Mouse (Mus musculus): ENCODE data around the gene Pkhd1. TPM values are rescaled to one million over a fixed set of nuclear protein-coding genes. Genes with fewer than 3 reads are reported as not detected.

Gene Pkhd1
- polyA plus RNA-seq, 1 experiment from 2014 or later: 0.09 TPM

GRCm38 (mm10) chr1:20302187-20302942 is 315.5 kb downstream of the Pkhd1 start:
- Histone ChIP-seq H3K4me2 (replicated peaks; ENCODE audit: low read depth, low read length) (no peak overlapping the region), H3K4me1 (replicated peaks; ENCODE audit: control insufficient read depth, insufficient read depth, low read length) (0 out of 2 replicates have a peak, but pooled peaks cover 2% of the 10 kb centered on the region), H3K27ac (ENCODE audit: low read depth, low read length) (peak overlapping the region; percentile 61; the same call in 1 of the 2 replicates), H3K9ac (ENCODE audit: low read depth, low read length) (no peak overlapping the region), H3K27me3 (ENCODE audit: control insufficient read depth, insufficient read depth, low read length) (peaks cover 14% of the 10 kb centered on the region; the same call in 1 of the 2 replicates), H3K4me3 (ENCODE audit: low read depth, low read length) (no peak overlapping the region), H3K9me3 (ENCODE audit: control insufficient read depth, low read length) (no peaks in the 10 kb centered on the region), H3K36me3 (ENCODE audit: control insufficient read depth, insufficient read depth, low read length) (no peaks in the 10 kb centered on the region)
- WGBS: 16% methylated on average over 8 of the region's 8 CpGs
- ATAC-seq (ENCODE audit: low FRiP score): peak; percentile 95
- peak; percentile 78 for DNase-seq (ENCODE audit: low spot score)

GRCm38 (mm10) chr1:20301631-20302030 is 316.2 kb downstream of the Pkhd1 start:
- H3K27ac ChIP-seq (ENCODE audit: low read depth, low read length): 0 out of 2 replicates have a peak overlapping the region, but pooled peaks have one; percentile 25
- no peaks in the 10 kb centered on the region for H3K36me3 ChIP-seq (ENCODE audit: control insufficient read depth, insufficient read depth, low read length)
- H3K9me3 ChIP-seq (ENCODE audit: control insufficient read depth, low read length): no peaks in the 10 kb centered on the region
- no peak overlapping the region for H3K4me2 ChIP-seq (replicated peaks; ENCODE audit: low read depth, low read length)
- H3K9ac ChIP-seq (ENCODE audit: low read depth, low read length): no peak overlapping the region
- no peak for DNase-seq (ENCODE audit: low spot score)
- H3K4me1 ChIP-seq (replicated peaks; ENCODE audit: control insufficient read depth, insufficient read depth, low read length): 0 out of 2 replicates have a peak, but pooled peaks cover 2% of the 10 kb centered on the region
- H3K4me3 ChIP-seq (ENCODE audit: low read depth, low read length): no peak overlapping the region
- H3K27me3 ChIP-seq (ENCODE audit: control insufficient read depth, insufficient read depth, low read length): peaks cover 11% of the 10 kb centered on the region; the same call in 1 of the 2 replicates
- ATAC-seq (ENCODE audit: low FRiP score): no peak
- 43% methylated on average over 3 of the region's 3 CpGs for WGBS

GRCm38 (mm10) chr1:20288696-20289095 is 329.2 kb downstream of the Pkhd1 start:
- no peaks in the 10 kb centered on the region for H3K9me3 ChIP-seq (ENCODE audit: control insufficient read depth, low read length)
- H3K27me3 ChIP-seq (ENCODE audit: control insufficient read depth, insufficient read depth, low read length): no peaks in the 10 kb centered on the region
- DNase-seq (ENCODE audit: low spot score) (no peak), ATAC-seq (ENCODE audit: low FRiP score) (no peak)
- no peak overlapping the region for H3K4me3 ChIP-seq (ENCODE audit: low read depth, low read length)
- H3K27ac ChIP-seq (ENCODE audit: low read depth, low read length): no peak overlapping the region
- H3K4me1 ChIP-seq (replicated peaks; ENCODE audit: control insufficient read depth, insufficient read depth, low read length): no peaks in the 10 kb centered on the region
- H3K4me2 ChIP-seq (replicated peaks; ENCODE audit: low read depth, low read length): no peak overlapping the region
- H3K36me3 ChIP-seq (ENCODE audit: control insufficient read depth, insufficient read depth, low read length): no peaks in the 10 kb centered on the region
- H3K9ac ChIP-seq (ENCODE audit: low read depth, low read length): no peak overlapping the region
- 89% methylated on average over 1 of the region's 1 CpGs for WGBS

- DNase-seq (ENCODE audit: low spot score) (no peak), ATAC-seq (ENCODE audit: low FRiP score) (no peak)
- Histone ChIP-seq H3K4me1 (replicated peaks; ENCODE audit: control insufficient read depth, insufficient read depth, low read length) (no peaks in the 10 kb centered on the region), H3K4me3 (ENCODE audit: low read depth, low read length) (no peak overlapping the region), H3K9ac (ENCODE audit: low read depth, low read length) (no peak overlapping the region), H3K27me3 (ENCODE audit: control insufficient read depth, insufficient read depth, low read length) (no peaks in the 10 kb centered on the region), H3K27ac (ENCODE audit: low read depth, low read length) (no peak overlapping the region), H3K36me3 (ENCODE audit: control insufficient read depth, insufficient read depth, low read length) (no peaks in the 10 kb centered on the region), H3K4me2 (replicated peaks; ENCODE audit: low read depth, low read length) (no peak overlapping the region), H3K9me3 (ENCODE audit: control insufficient read depth, low read length) (no peaks in the 10 kb centered on the region)
- WGBS: 73% methylated on average over 5 of the region's 5 CpGs
Observed at GRCm38 (mm10) chr1:20260403-20260802, 357.5 kb downstream of the Pkhd1 start.

GRCm38 (mm10) chr1:20248169-20248568 is 369.7 kb downstream of the Pkhd1 start:
- no peaks in the 10 kb centered on the region for H3K4me1 ChIP-seq (replicated peaks; ENCODE audit: control insufficient read depth, insufficient read depth, low read length)
- no peak for ATAC-seq (ENCODE audit: low FRiP score)
- 74% methylated on average over 2 of the region's 2 CpGs for WGBS
- no peak overlapping the region for H3K9ac ChIP-seq (ENCODE audit: low read depth, low read length)
- no peaks in the 10 kb centered on the region for H3K9me3 ChIP-seq (ENCODE audit: control insufficient read depth, low read length)
- no peaks in the 10 kb centered on the region for H3K36me3 ChIP-seq (ENCODE audit: control insufficient read depth, insufficient read depth, low read length)
- H3K27ac ChIP-seq (ENCODE audit: low read depth, low read length): no peak overlapping the region
- no peaks in the 10 kb centered on the region for H3K27me3 ChIP-seq (ENCODE audit: control insufficient read depth, insufficient read depth, low read length)
- no peak for DNase-seq (ENCODE audit: low spot score)
- H3K4me3 ChIP-seq (ENCODE audit: low read depth, low read length): no peak overlapping the region
- no peak overlapping the region for H3K4me2 ChIP-seq (replicated peaks; ENCODE audit: low read depth, low read length)

GRCm38 (mm10) chr1:20216681-20217080 is 401.2 kb downstream of the Pkhd1 start:
- Histone ChIP-seq H3K4me3 (ENCODE audit: low read depth, low read length) (no peak overlapping the region), H3K27ac (ENCODE audit: low read depth, low read length) (no peak overlapping the region), H3K4me2 (replicated peaks; ENCODE audit: low read depth, low read length) (no peak overlapping the region), H3K9ac (ENCODE audit: low read depth, low read length) (no peak overlapping the region), H3K36me3 (ENCODE audit: control insufficient read depth, insufficient read depth, low read length) (no peaks in the 10 kb centered on the region), H3K27me3 (ENCODE audit: control insufficient read depth, insufficient read depth, low read length) (no peaks in the 10 kb centered on the region), H3K4me1 (replicated peaks; ENCODE audit: control insufficient read depth, insufficient read depth, low read length) (no peaks in the 10 kb centered on the region), H3K9me3 (ENCODE audit: control insufficient read depth, low read length) (no peaks in the 10 kb centered on the region)
- WGBS: 52% methylated on average over 1 of the region's 1 CpGs
- peak; percentile 7 for DNase-seq (ENCODE audit: low spot score)
- ATAC-seq (ENCODE audit: low FRiP score): no peak

GRCm38 (mm10) chr1:20190444-20190843 is 427.4 kb downstream of the Pkhd1 start:
- WGBS: 26% methylated on average over 9 of the region's 9 CpGs
- ATAC-seq (ENCODE audit: low FRiP score): peak; percentile 63
- H3K4me1 ChIP-seq (replicated peaks; ENCODE audit: control insufficient read depth, insufficient read depth, low read length): no peaks in the 10 kb centered on the region
- no peaks in the 10 kb centered on the region for H3K9me3 ChIP-seq (ENCODE audit: control insufficient read depth, low read length)
- H3K4me3 ChIP-seq (ENCODE audit: low read depth, low read length): no peak overlapping the region
- no peaks in the 10 kb centered on the region for H3K36me3 ChIP-seq (ENCODE audit: control insufficient read depth, insufficient read depth, low read length)
- no peak overlapping the region for H3K4me2 ChIP-seq (replicated peaks; ENCODE audit: low read depth, low read length)
- H3K27me3 ChIP-seq (ENCODE audit: control insufficient read depth, insufficient read depth, low read length): no peaks in the 10 kb centered on the region
- no peak overlapping the region for H3K27ac ChIP-seq (ENCODE audit: low read depth, low read length)
- no peak overlapping the region for H3K9ac ChIP-seq (ENCODE audit: low read depth, low read length)
- peak; percentile 40 for DNase-seq (ENCODE audit: low spot score)

- Histone ChIP-seq H3K27me3 (ENCODE audit: control insufficient read depth, insufficient read depth, low read length) (no peaks in the 10 kb centered on the region), H3K4me1 (replicated peaks; ENCODE audit: control insufficient read depth, insufficient read depth, low read length) (no peaks in the 10 kb centered on the region), H3K36me3 (ENCODE audit: control insufficient read depth, insufficient read depth, low read length) (no peaks in the 10 kb centered on the region), H3K9ac (ENCODE audit: low read depth, low read length) (no peak overlapping the region), H3K9me3 (ENCODE audit: control insufficient read depth, low read length) (no peaks in the 10 kb centered on the region), H3K4me2 (replicated peaks; ENCODE audit: low read depth, low read length) (no peak overlapping the region), H3K27ac (ENCODE audit: low read depth, low read length) (no peak overlapping the region), H3K4me3 (ENCODE audit: low read depth, low read length) (no peak overlapping the region)
- whole genome bisulfite sequencing: 40% methylated on average over 8 of the region's 8 CpGs
- ATAC-seq (ENCODE audit: low FRiP score) (peak; percentile 55; the same call in 1 of the 2 replicates), DNase-seq (ENCODE audit: low spot score) (no peak)
Observed at GRCm38 (mm10) chr1:20180157-20180556, 437.7 kb downstream of the Pkhd1 start.

- ATAC-seq (ENCODE audit: low FRiP score) (no peak), DNase-seq (ENCODE audit: low spot score) (no peak)
- no peaks in the 10 kb centered on the region for H3K9me3 ChIP-seq (ENCODE audit: control insufficient read depth, low read length)
- H3K36me3 ChIP-seq (ENCODE audit: control insufficient read depth, insufficient read depth, low read length): no peaks in the 10 kb centered on the region
- no peaks in the 10 kb centered on the region for H3K4me1 ChIP-seq (replicated peaks; ENCODE audit: control insufficient read depth, insufficient read depth, low read length)
- no peak overlapping the region for H3K27ac ChIP-seq (ENCODE audit: low read depth, low read length)
- H3K27me3 ChIP-seq (ENCODE audit: control insufficient read depth, insufficient read depth, low read length): no peaks in the 10 kb centered on the region
- 73% methylated on average over 4 of the region's 4 CpGs for WGBS
- H3K9ac ChIP-seq (ENCODE audit: low read depth, low read length): no peak overlapping the region
- H3K4me2 ChIP-seq (replicated peaks; ENCODE audit: low read depth, low read length): no peak overlapping the region
- H3K4me3 ChIP-seq (ENCODE audit: low read depth, low read length): no peak overlapping the region
Observed at GRCm38 (mm10) chr1:20171199-20171598, 446.7 kb downstream of the Pkhd1 start.
